Mouse (Mus musculus) liver, embryonic 14.5 days (tissue): ENCODE data around the gene Nanog. TPM values are rescaled to one million over a fixed set of nuclear protein-coding genes. Genes with fewer than 3 reads are reported as not detected.

ENCODE experiments used
- ATAC-seq: fragments of 200-750 bp; cut with Nextera tagmentation; 2 replicates; pipeline ENCODE4 v1.8.0; 2017; ENCODE audit warnings: moderate number of reproducible peaks, mild to moderate bottlenecking, moderate library complexity; ENCODE audit not compliant: insufficient read depth
- DNase-seq, 3 experiments: peaks; one replicate each; pipeline ENCODE4 v3.0.0-alpha.2; 2012 to 2013; ENCODE audit warnings: low read depth in 3 of 3, low spot score in 3 of 3
- H3K27ac ChIP-seq: fragments of 300-500 bp; sonication (generic); 2 replicates; pipeline ENCODE4 v1.5.1; 2014; ENCODE audit warnings: moderate library complexity, mild to moderate bottlenecking, control low read depth, inconsistent platforms
- H3K27me3 ChIP-seq: fragments of 300-500 bp; sonication (generic); 2 replicates; pipeline ENCODE4 v1.6.1; 2014; ENCODE audit warnings: mild to moderate bottlenecking, low read length, moderate library complexity; ENCODE audit not compliant: control insufficient read depth, insufficient read depth
- H3K36me3 ChIP-seq: fragments of 300-500 bp; sonication (generic); replicated peaks from 2 replicates; pipeline ENCODE4 v1.6.1; 2014; ENCODE audit warnings: low read depth; ENCODE audit not compliant: control insufficient read depth, insufficient read depth
- H3K4me1 ChIP-seq, 2 experiments: fragments of 200-500 bp in 1 of 2; fragments of 300-500 bp in 1 of 2; sonication (generic) in 1 of 2; replicated peaks; 2 replicates each; pipeline ENCODE4 v1.6.1; 2012 to 2014; ENCODE audit warnings: antibody characterized with exemption in 1 of 2, inconsistent platforms in 1 of 2, low read length in 1 of 2; ENCODE audit not compliant: control insufficient read depth in 2 of 2, insufficient read depth in 2 of 2
- H3K4me2 ChIP-seq: fragments of 300-500 bp; sonication (generic); 2 replicates; pipeline ENCODE4 v1.6.1; 2014; ENCODE audit warnings: low read depth, mild to moderate bottlenecking, control low read depth, moderate library complexity
- H3K4me3 ChIP-seq, 2 experiments: fragments of 200-500 bp in 1 of 2; fragments of 300-500 bp in 1 of 2; sonication (generic) in 1 of 2; 2 replicates each; pipeline ENCODE4 v1.5.1; 2012 to 2014; ENCODE audit warnings: low read depth in 2 of 2, low read length in 2 of 2, mild to moderate bottlenecking in 2 of 2, control low read depth in 1 of 2, inconsistent platforms in 1 of 2, moderate library complexity in 1 of 2; ENCODE audit not compliant: insufficient read depth in 1 of 2
- H3K9ac ChIP-seq: fragments of 300-500 bp; sonication (generic); replicated peaks from 2 replicates; pipeline ENCODE4 v1.6.1; 2014; ENCODE audit warnings: mild to moderate bottlenecking, control low read depth, moderate library complexity
- H3K9me3 ChIP-seq: fragments of 300-500 bp; sonication (generic); 2 replicates; pipeline ENCODE4 v1.6.1; 2016; ENCODE audit warnings: low read length, mixed read lengths; ENCODE audit not compliant: control insufficient read depth
- CTCF ChIP-seq: IDR thresholded peaks from 2 replicates; pipeline ENCODE4 v1.5.1; 2016; ENCODE audit warnings: antibody characterized with exemption, low read depth, control low read depth
- EP300 ChIP-seq: IDR thresholded peaks from 2 replicates; pipeline ENCODE4 v1.6.1; 2016; ENCODE audit warnings: antibody characterized with exemption, low read depth
- WGBS: fragments of 180-500 bp; shearing (Covaris S2); extraction: QIAGEN DNeasy Blood & Tissue Kit; methylation state at CpG from one replicate; pipeline ENCODE4 v1.1.7; 2014; ENCODE audit not compliant: insufficient replicate concordance; 5-methylcytosine and 5-hydroxymethylcytosine counted together
- polyA plus RNA-seq, 2 experiments: library from polyadenylated mRNA; depleted of rRNA in 1 of 2; stranded (reverse) in 1 of 2; unstranded in 1 of 2; fragments of >200 nt; fragmentation: Nextera tagmentation in 1 of 2; extraction: Ambion mirVana in 1 of 2; gene quantifications; 2 replicates each; pipeline versions ENCODE4 v1.2.1 to v1.2.3; 2012 to 2014

Gene Nanog
- polyA plus RNA-seq, 2 experiments: 0.01 TPM; not detected in 1

- no peak overlapping the region for H3K4me2 ChIP-seq
- TF ChIP-seq CTCF (no peak), EP300 (no peak)
- DNase-seq (no peak), ATAC-seq (no peak)
- H3K4me3 ChIP-seq: no peak overlapping the region
- H3K9ac ChIP-seq: no peak overlapping the region
- H3K27ac ChIP-seq: no peak overlapping the region
- 59% methylated on average over 10 of the region's 10 CpGs for WGBS
- H3K9me3 ChIP-seq: no peaks in the 10 kb centered on the region
- no peaks in the 10 kb centered on the region for H3K36me3 ChIP-seq
- H3K27me3 ChIP-seq: peaks cover 15% of the 10 kb centered on the region
- H3K4me1 ChIP-seq: peaks cover 3 to 16% of the 10 kb centered on the region in 2 experiments; a peak in 3 of 4 replicates
Measured at GRCm38 (mm10) chr6:122744505-122745249, 37.4 kb downstream of the Nanog start.

- ATAC-seq (no peak), DNase-seq (no peak)
- WGBS: 57% methylated on average over 6 of the region's 6 CpGs
- Histone ChIP-seq H3K27ac (no peak overlapping the region), H3K4me1 (no peaks in the 10 kb centered on the region), H3K4me2 (no peak overlapping the region), H3K36me3 (no peaks in the 10 kb centered on the region), H3K9ac (no peak overlapping the region), H3K4me3 (no peak overlapping the region), H3K9me3 (no peaks in the 10 kb centered on the region), H3K27me3 (no peaks in the 10 kb centered on the region)
- TF ChIP-seq EP300 (no peak), CTCF (no peak)
Measured at GRCm38 (mm10) chr6:122750579-122750978, 43.3 kb downstream of the Nanog start.

GRCm38 (mm10) chr6:122755913-122756312 is 48.6 kb downstream of the Nanog start:
- H3K4me2 ChIP-seq: no peak overlapping the region
- no peak overlapping the region for H3K9ac ChIP-seq
- DNase-seq (no peak), ATAC-seq (no peak)
- no peaks in the 10 kb centered on the region for H3K36me3 ChIP-seq
- no peaks in the 10 kb centered on the region for H3K9me3 ChIP-seq
- no peaks in the 10 kb centered on the region for H3K27me3 ChIP-seq
- H3K4me1 ChIP-seq: peaks cover 3 to 20% of the 10 kb centered on the region in 2 experiments
- H3K27ac ChIP-seq: no peak overlapping the region
- TF ChIP-seq EP300 (no peak), CTCF (no peak)
- no peak overlapping the region for H3K4me3 ChIP-seq
- 27% methylated on average over 2 of the region's 2 CpGs for WGBS

- no peak overlapping the region for H3K4me3 ChIP-seq
- ATAC-seq (0 out of 2 replicates have a peak, but pooled peaks have one; percentile 17), DNase-seq (peak in 1 of 3 experiments; percentile 51)
- no peak overlapping the region for H3K4me2 ChIP-seq
- no peaks in the 10 kb centered on the region for H3K36me3 ChIP-seq
- peaks cover 31 to 44% of the 10 kb centered on the region in 2 experiments for H3K4me1 ChIP-seq
- H3K9ac ChIP-seq: no peak overlapping the region
- H3K9me3 ChIP-seq: no peaks in the 10 kb centered on the region
- 28% methylated on average over 5 of the region's 5 CpGs for WGBS
- H3K27me3 ChIP-seq: no peaks in the 10 kb centered on the region
- no peak overlapping the region; the same call in 1 of the 2 replicates for H3K27ac ChIP-seq
- TF ChIP-seq EP300 (no peak), CTCF (no peak)
Measured at GRCm38 (mm10) chr6:122758732-122759131, 51.4 kb downstream of the Nanog start.

- Histone ChIP-seq H3K27ac (no peak overlapping the region), H3K4me1 (peaks cover 37 to 56% of the 10 kb centered on the region in 2 experiments), H3K9ac (no peak overlapping the region), H3K27me3 (no peaks in the 10 kb centered on the region), H3K36me3 (no peaks in the 10 kb centered on the region), H3K4me3 (peak overlapping the region; percentile 35 to 59; a peak in 3 of 4 replicates), H3K9me3 (no peaks in the 10 kb centered on the region), H3K4me2 (peak overlapping the region; percentile 50)
- WGBS: 12% methylated on average over 11 of the region's 11 CpGs
- TF ChIP-seq CTCF: no peak
- TF ChIP-seq EP300: no peak
- ATAC-seq (no peak), DNase-seq (no peak)
Measured at GRCm38 (mm10) chr6:122761011-122761599, 53.8 kb downstream of the Nanog start.
